Mouse (Mus musculus): Measurements from ENCODE around the gene Hpse2.

Hpse2 gene

GRCm38 (mm10) chr19:42737753-42738152 lies 650.4 kb downstream of the Hpse2 start:
- DNase-seq (ENCODE audit: low read depth, low spot score): peak; percentile 20
